In genomic region chr8:104644187-104644586, GRCm38 (mm10) we compare ENCODE assay signal across 12 mouse cellular contexts. TPM values are rescaled to one million over a fixed set of nuclear protein-coding genes. Genes with fewer than 3 reads are reported as not detected.
"Had no signal": no experiment of that assay in that cellular context is flagged by ENCODE, and none has a peak within 500 bp of the region (broad histone marks: within the 10 kb centered on the region; RNA-seq: fewer than 3 reads in every experiment).

No protein-coding gene starts in this region.

RNA-seq across cellular contexts. Expression of gene Cdh16, which starts 20.0 kb away (rescaled TPM):
- total RNA-seq: layer of hippocampus, postnatal 14 days; left cerebral cortex, postnatal 25 days had no signal
- polyA plus RNA-seq: inflammation-experienced regulatory T-cells, adult 6 months; limb, embryonic 10.5 days; limb, embryonic 13.5 days; liver, embryonic 13.5 days; midbrain, embryonic 10.5 days; midbrain, embryonic 13.5 days; midbrain, embryonic 16.5 days; neural tube, embryonic 11.5 days; neural tube, embryonic 14.5 days; small intestine, adult 2 months had no signal
